Mouse (Mus musculus) hindbrain, embryonic 12.5 days (tissue): ENCODE data around the gene Parp11. TPM values are rescaled to one million over a fixed set of nuclear protein-coding genes. Genes with fewer than 3 reads are reported as not detected.

ENCODE experiments used
- ATAC-seq: fragments of 200-750 bp; cut with Nextera tagmentation; 2 replicates; pipeline ENCODE4 v1.8.0; 2017; ENCODE audit warnings: moderate TSS enrichment; ENCODE audit not compliant: low FRiP score
- H3K27ac ChIP-seq: fragments of 300-500 bp; sonication (generic); 2 replicates; pipeline ENCODE4 v1.5.1; 2016; ENCODE audit warnings: mild to moderate bottlenecking
- H3K27me3 ChIP-seq: fragments of 300-500 bp; sonication (generic); 2 replicates; pipeline ENCODE4 v1.6.1; 2016; ENCODE audit warnings: mild to moderate bottlenecking
- H3K36me3 ChIP-seq: fragments of 300-500 bp; sonication (generic); 2 replicates; pipeline ENCODE4 v1.6.1; 2016; ENCODE audit warnings: mild to moderate bottlenecking
- H3K4me1 ChIP-seq: fragments of 300-500 bp; sonication (generic); 2 replicates; pipeline ENCODE4 v1.6.1; 2016
- H3K4me2 ChIP-seq: fragments of 300-500 bp; sonication (generic); replicated peaks from 2 replicates; pipeline ENCODE4 v1.6.1; 2016; ENCODE audit warnings: mild to moderate bottlenecking
- H3K4me3 ChIP-seq: fragments of 300-500 bp; sonication (generic); 2 replicates; pipeline ENCODE4 v1.5.1; 2016; ENCODE audit warnings: mild to moderate bottlenecking
- H3K9ac ChIP-seq: fragments of 300-500 bp; sonication (generic); 2 replicates; pipeline ENCODE4 v1.6.1; 2016; ENCODE audit warnings: mild to moderate bottlenecking, moderate library complexity
- H3K9me3 ChIP-seq: fragments of 300-500 bp; sonication (generic); replicated peaks from 2 replicates; pipeline ENCODE4 v1.6.1; 2016; ENCODE audit warnings: mild to moderate bottlenecking
- WGBS: fragments of 180-500 bp; shearing (Covaris S2); methylation state at CpG from one replicate; pipeline ENCODE4 v1.1.7; 2016; 5-methylcytosine and 5-hydroxymethylcytosine counted together
- polyA plus RNA-seq: library from polyadenylated mRNA; unstranded; fragments of >200 nt; fragmentation: Nextera tagmentation; extraction: Ambion mirVana; gene quantifications from 2 replicates; pipeline ENCODE4 v1.2.1, GENCODE M21; 2016

The Parp11 gene
- polyA plus RNA-seq, 1 experiment from 2014 or later = 58.8 TPM

DNA sequence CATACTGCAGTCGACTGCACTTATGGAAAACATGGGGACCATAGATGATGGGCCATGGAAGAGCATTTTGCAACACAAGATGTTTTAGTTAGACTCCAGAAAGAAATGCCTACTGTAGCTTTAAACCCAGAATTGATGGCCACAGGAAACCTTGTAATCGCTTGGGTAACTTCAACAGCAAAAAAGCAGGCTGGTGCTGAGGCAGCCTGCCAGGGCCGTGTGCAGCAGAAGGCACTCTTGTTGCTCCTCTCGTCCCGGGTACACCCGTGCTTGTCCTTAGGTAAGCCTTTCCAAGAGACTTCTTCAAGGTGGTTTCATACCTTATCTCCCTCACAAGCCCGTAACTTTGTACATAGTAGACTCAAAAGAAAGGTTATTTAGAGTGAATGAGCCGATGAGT lies 74.5 kb downstream of the Parp11 start:
- no peaks in the 10 kb centered on the region for H3K9me3 ChIP-seq
- no peak overlapping the region for H3K4me3 ChIP-seq
- H3K27me3 ChIP-seq = no peaks in the 10 kb centered on the region
- H3K4me1 ChIP-seq = no peaks in the 10 kb centered on the region
- no peak for ATAC-seq
- 75% methylated on average over 8 of the region's 8 CpGs for WGBS
- no peak overlapping the region for H3K27ac ChIP-seq
- no peak overlapping the region for H3K9ac ChIP-seq
- no peak overlapping the region for H3K4me2 ChIP-seq
- H3K36me3 ChIP-seq = no peaks in the 10 kb centered on the region

DNA sequence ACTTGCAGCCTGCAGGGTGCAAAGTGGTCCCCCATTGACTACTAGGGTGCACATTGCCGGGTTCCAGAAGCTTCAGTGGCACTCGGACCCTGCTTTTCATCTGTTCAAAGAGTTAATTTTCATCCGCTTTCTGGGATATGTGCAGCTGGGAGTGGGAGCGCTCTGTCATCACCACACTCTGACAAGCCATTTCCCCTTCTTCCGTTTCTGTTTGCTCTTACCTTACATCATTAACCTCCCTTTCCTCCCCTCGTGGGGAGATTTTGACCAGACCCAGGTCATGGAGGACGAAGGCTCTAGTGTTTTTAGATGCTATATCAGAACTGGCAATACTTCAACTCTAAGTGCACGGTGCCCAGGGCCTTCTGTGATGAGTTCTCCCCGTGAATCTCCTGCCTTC lies 75.7 kb downstream of the Parp11 start:
- no peaks in the 10 kb centered on the region for H3K4me1 ChIP-seq
- H3K9ac ChIP-seq = no peak overlapping the region
- H3K4me2 ChIP-seq = no peak overlapping the region
- no peak for ATAC-seq
- no peaks in the 10 kb centered on the region for H3K36me3 ChIP-seq
- no peaks in the 10 kb centered on the region for H3K27me3 ChIP-seq
- H3K27ac ChIP-seq = no peak overlapping the region
- H3K9me3 ChIP-seq = no peaks in the 10 kb centered on the region
- H3K4me3 ChIP-seq = no peak overlapping the region
- 76% methylated on average over 9 of the region's 9 CpGs for WGBS

DNA sequence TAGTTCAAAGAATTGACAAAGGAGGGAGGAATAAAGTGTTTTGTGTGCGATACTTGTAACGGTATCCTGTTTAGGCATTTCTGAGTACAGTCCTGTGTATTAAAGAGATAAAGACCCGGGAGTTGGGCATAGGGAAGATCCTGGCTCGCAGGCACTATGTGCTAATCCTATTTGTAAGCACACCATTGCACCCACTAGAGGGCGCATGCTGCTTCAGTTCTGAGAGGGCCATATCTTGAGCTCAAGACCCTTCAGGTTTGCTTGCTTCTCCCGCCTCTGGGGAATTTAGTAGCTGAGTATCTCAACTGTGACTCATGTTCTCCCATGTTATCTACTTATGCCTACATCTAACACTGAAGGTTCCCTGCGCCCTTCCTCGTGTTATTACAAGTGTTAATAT lies 77.8 kb downstream of the Parp11 start:
- Histone ChIP-seq H3K4me2 (no peak overlapping the region), H3K4me3 (no peak overlapping the region), H3K36me3 (no peaks in the 10 kb centered on the region), H3K4me1 (no peaks in the 10 kb centered on the region), H3K27ac (no peak overlapping the region), H3K9me3 (no peaks in the 10 kb centered on the region), H3K27me3 (peaks cover 3% of the 10 kb centered on the region; the same call in 1 of the 2 replicates), H3K9ac (no peak overlapping the region)
- no peak for ATAC-seq
- WGBS = 34% methylated on average over 8 of the region's 8 CpGs

DNA sequence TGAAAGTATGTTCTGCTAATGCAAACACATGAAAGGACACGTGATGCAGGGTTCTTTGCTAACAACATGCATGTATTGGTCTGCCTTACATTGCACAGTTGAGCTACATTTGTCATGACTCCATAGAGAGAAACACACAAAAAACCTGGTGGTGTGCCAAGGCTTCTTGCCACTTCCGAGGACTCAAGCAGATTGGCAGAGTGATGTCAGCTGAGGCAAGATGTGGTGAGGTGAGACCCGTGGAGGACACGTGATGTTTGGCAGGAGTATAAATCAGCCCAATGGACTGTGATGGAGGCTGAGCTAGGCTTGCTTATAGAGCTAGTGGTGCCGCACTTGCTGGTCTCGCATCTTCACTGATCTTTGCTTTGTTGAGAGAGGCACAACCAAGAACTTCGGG lies 82.0 kb downstream of the Parp11 start:
- Histone ChIP-seq H3K4me3 (no peak overlapping the region), H3K9ac (no peak overlapping the region), H3K4me2 (no peak overlapping the region), H3K27me3 (peaks cover 3% of the 10 kb centered on the region; the same call in 1 of the 2 replicates), H3K9me3 (no peaks in the 10 kb centered on the region), H3K27ac (no peak overlapping the region), H3K4me1 (peaks cover 2% of the 10 kb centered on the region; the same call in 1 of the 2 replicates), H3K36me3 (no peaks in the 10 kb centered on the region)
- no peak for ATAC-seq
- WGBS = 85% methylated on average over 7 of the region's 7 CpGs

DNA sequence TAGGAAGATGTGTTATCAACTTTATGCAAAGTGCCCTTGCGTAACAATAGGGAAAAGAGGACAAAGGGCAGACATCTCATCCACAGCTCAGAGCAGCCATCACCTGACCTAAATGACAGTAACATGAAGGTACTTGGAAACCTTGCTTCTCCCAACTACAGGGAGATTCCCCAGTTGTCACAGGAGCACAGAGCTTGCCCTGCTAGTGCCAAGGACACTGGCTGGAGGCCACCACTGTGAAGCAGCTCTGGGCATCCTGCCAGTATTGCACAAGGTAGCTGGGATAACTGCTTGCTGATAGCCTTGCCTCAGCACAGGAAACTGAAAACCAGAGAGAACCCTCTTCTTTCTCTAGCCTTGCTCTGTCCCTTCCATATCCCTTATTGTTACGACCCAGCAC lies 82.8 kb downstream of the Parp11 start:
- Histone ChIP-seq H3K4me2 (no peak overlapping the region), H3K27me3 (peaks cover 3% of the 10 kb centered on the region; the same call in 1 of the 2 replicates), H3K9ac (no peak overlapping the region; the same call in 1 of the 2 replicates), H3K4me3 (no peak overlapping the region), H3K27ac (no peak overlapping the region), H3K9me3 (no peaks in the 10 kb centered on the region), H3K4me1 (peaks cover 2% of the 10 kb centered on the region; the same call in 1 of the 2 replicates), H3K36me3 (no peaks in the 10 kb centered on the region)
- no peak for ATAC-seq
- WGBS = 93% methylated on average over 2 of the region's 2 CpGs

DNA sequence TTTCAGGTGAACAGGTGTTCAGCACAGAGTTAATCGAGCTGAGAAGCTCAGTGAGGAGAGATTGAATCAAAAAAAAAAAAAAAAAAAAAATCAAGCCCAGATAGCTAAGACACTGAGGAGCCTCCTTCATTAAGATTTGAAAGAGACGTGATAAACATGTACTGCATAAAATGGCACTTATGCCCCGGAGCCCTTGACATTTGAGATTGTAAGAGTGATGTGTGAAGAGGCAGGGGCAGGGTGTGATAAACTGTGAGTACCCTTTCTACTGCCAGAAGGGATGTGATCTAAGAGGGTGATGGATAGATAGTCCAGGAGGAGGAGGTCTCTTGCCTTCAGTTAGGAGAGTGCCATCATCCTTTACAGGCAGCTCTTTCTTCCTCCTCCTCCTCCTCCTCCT lies 83.6 kb downstream of the Parp11 start:
- no peaks in the 10 kb centered on the region for H3K36me3 ChIP-seq
- no peak overlapping the region for H3K4me3 ChIP-seq
- 63% methylated on average over 3 of the region's 3 CpGs for WGBS

DNA sequence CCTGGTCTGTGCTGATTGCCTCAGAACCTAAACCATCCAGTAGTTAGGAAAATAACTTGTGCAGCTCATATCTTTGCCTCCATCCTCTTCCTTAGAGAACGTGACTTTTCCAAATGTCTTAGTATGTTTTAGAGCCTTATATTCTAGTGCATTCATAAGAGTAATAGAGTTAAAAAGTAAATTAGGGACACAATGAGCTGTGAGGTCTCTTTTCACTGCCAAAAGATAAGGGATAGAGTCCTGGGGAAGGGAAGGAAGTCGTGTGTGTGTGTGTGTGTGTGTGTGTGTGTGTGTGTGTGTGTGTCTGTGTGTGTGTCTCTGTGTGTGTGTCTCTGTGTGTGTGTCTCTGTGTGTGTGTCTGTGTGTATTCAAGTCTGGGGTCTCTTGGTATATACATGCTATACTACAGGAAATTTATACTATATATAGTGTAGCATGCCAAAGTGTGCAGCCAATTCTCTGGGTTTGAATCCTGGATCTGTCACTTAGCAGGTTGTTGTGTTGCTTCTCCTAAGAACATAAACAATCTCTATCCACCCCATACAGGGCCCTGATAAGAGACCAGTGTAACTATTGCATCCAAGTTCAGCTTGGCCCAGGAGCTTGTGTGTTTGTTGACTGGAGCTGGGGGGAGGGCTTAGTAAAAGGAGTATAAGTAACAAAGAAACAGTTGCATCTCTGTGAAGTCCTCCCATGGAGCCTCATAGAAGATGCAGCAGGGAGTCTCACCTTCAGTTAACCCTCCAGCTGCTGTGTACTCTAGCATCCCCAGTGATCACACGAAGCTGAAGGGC lies 85.0 kb downstream of the Parp11 start:
- Histone ChIP-seq H3K4me3 (no peak overlapping the region), H3K27ac (no peak overlapping the region), H3K27me3 (peaks cover 3% of the 10 kb centered on the region; the same call in 1 of the 2 replicates), H3K4me2 (no peak overlapping the region), H3K9me3 (no peaks in the 10 kb centered on the region), H3K36me3 (no peaks in the 10 kb centered on the region), H3K4me1 (peaks cover 2% of the 10 kb centered on the region; the same call in 1 of the 2 replicates), H3K9ac (no peak overlapping the region)
- 44% methylated on average over 3 of the region's 3 CpGs for WGBS
- ATAC-seq = no peak

More for the DNA sequence above, 83.6 kb downstream of the Parp11 start:
- no peak overlapping the region for H3K27ac ChIP-seq
- no peak overlapping the region for H3K4me2 ChIP-seq
- peaks cover 3% of the 10 kb centered on the region; the same call in 1 of the 2 replicates for H3K27me3 ChIP-seq
- no peak for ATAC-seq
- no peak overlapping the region for H3K9ac ChIP-seq
- H3K9me3 ChIP-seq = no peaks in the 10 kb centered on the region
- H3K4me1 ChIP-seq = peaks cover 2% of the 10 kb centered on the region; the same call in 1 of the 2 replicates

DNA sequence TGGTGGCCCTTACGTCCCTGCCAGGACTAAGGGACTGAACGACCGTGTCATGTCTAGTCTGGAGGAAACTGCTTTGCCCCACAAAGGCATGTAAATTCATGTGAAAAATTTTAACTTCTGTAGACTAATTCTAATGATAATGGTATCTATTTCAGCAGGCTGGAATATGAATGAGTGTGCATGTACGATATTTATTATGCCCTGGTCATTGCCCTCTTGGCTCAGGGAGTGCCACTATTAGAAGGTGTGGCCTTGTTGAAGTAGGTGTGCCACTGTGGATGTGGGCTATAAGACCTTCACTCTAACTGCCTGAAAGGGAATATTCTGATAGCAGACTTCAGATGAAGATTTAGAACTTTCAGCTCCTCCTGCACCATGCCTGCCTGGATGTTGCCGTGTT lies 85.7 kb downstream of the Parp11 start:
- H3K4me2 ChIP-seq = no peak overlapping the region
- no peak for ATAC-seq
- WGBS = 89% methylated on average over 5 of the region's 5 CpGs
- H3K4me3 ChIP-seq = no peak overlapping the region
- H3K27ac ChIP-seq = no peak overlapping the region
- H3K9me3 ChIP-seq = no peaks in the 10 kb centered on the region
- no peaks in the 10 kb centered on the region for H3K36me3 ChIP-seq
- no peak overlapping the region for H3K9ac ChIP-seq
- peaks cover 3% of the 10 kb centered on the region; the same call in 1 of the 2 replicates for H3K27me3 ChIP-seq
- H3K4me1 ChIP-seq = peaks cover 2% of the 10 kb centered on the region; the same call in 1 of the 2 replicates

DNA sequence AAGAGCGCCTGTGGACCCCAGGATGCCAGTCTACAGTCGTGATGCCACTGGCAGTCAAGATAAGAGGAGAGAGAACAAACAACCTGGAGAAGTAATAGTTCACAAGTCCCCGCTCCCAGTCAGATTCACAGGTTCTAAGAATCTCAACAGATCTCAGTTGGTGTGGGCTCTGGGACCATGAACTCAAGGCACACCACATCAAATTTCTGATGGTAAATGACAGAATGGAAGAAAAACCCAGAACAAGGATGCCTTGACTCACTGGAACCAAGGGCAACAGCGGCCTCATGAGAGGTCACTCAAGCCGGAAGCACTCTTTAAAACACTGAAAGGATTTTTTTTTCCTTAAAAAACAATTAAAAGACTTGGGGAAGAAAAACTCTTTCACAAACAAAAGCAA lies 87.1 kb downstream of the Parp11 start:
- Histone ChIP-seq H3K9ac (no peak overlapping the region), H3K9me3 (no peaks in the 10 kb centered on the region), H3K4me1 (peaks cover 2% of the 10 kb centered on the region; the same call in 1 of the 2 replicates), H3K4me3 (no peak overlapping the region), H3K27ac (no peak overlapping the region), H3K36me3 (no peaks in the 10 kb centered on the region), H3K27me3 (peaks cover 1% of the 10 kb centered on the region; the same call in 1 of the 2 replicates), H3K4me2 (no peak overlapping the region)
- no peak for ATAC-seq
- WGBS = 84% methylated on average over 5 of the region's 5 CpGs

DNA sequence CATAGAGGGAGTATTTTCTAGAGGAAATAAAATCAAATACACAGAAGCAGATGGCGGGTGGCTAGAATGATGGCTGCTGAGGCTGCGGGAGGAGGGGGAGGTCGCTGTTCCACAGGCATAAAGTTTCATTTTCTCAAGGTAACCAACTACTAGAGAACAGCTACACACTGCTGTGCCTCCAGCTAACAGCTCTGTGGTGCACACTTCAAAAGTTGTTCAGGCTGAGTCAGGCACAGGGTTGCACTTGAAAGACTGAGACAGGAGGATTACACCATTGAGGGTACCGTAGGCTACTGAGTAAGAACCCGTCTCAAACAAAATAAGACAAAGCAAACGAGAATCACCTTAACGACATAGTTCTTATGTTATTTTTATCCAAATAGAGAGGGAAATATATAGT lies 90.4 kb downstream of the Parp11 start:
- Histone ChIP-seq H3K9ac (no peak overlapping the region), H3K4me3 (no peak overlapping the region), H3K4me1 (no peaks in the 10 kb centered on the region), H3K27ac (no peak overlapping the region), H3K9me3 (no peaks in the 10 kb centered on the region), H3K36me3 (no peaks in the 10 kb centered on the region), H3K27me3 (no peaks in the 10 kb centered on the region), H3K4me2 (no peak overlapping the region)
- 78% methylated on average over 7 of the region's 7 CpGs for WGBS
- no peak for ATAC-seq

DNA sequence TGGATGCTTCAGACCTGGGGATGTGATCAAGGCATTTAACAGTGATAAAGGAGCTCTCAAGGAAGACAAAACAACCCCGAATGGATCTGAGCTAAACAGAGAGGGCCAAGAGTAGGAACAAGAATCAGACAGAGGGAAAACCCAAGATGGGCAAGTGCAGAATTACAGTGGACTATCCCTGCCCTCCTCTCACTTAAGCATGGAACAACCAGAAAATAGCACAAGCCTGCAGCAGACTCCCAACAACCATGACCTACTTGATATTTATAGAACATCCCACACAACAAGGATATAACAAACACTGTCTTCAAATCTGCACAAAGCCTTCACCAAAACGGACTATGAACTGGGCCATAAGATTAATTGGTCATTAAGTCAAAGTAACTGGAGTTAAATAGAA lies 91.5 kb downstream of the Parp11 start:
- no peak overlapping the region for H3K4me2 ChIP-seq
- H3K4me1 ChIP-seq = no peaks in the 10 kb centered on the region
- ATAC-seq = no peak
- no peaks in the 10 kb centered on the region for H3K9me3 ChIP-seq
- no peaks in the 10 kb centered on the region for H3K27me3 ChIP-seq
- WGBS = 75% methylated on average over 2 of the region's 2 CpGs
- no peak overlapping the region for H3K27ac ChIP-seq
- no peak overlapping the region for H3K4me3 ChIP-seq
- H3K36me3 ChIP-seq = no peaks in the 10 kb centered on the region
- no peak overlapping the region for H3K9ac ChIP-seq

DNA sequence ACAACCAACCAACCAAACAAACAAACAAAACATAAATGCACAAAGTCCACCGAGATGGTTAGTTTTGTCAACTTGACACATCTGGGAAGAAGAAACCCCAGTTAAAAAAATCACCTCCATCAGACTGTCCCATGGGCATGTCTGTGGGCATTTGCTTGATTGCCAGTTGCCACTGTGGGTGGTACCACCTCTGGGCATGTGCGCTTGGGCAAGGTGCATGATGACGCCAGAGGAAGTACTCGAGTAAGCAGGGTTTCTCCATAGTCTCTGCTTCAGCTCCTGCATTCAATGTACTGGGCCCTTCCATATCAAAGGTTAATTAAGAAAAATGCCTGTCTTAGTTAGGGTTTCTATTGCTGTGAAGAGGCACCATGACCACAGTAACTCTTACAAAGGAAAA lies 92.6 kb downstream of the Parp11 start:
- no peaks in the 10 kb centered on the region for H3K4me1 ChIP-seq
- ATAC-seq = no peak
- WGBS = 93% methylated on average over 4 of the region's 4 CpGs
- H3K4me3 ChIP-seq = no peak overlapping the region
- no peaks in the 10 kb centered on the region for H3K36me3 ChIP-seq
- H3K4me2 ChIP-seq = no peak overlapping the region
- H3K9ac ChIP-seq = no peak overlapping the region
- no peaks in the 10 kb centered on the region for H3K27me3 ChIP-seq
- H3K9me3 ChIP-seq = no peaks in the 10 kb centered on the region
- no peak overlapping the region for H3K27ac ChIP-seq

DNA sequence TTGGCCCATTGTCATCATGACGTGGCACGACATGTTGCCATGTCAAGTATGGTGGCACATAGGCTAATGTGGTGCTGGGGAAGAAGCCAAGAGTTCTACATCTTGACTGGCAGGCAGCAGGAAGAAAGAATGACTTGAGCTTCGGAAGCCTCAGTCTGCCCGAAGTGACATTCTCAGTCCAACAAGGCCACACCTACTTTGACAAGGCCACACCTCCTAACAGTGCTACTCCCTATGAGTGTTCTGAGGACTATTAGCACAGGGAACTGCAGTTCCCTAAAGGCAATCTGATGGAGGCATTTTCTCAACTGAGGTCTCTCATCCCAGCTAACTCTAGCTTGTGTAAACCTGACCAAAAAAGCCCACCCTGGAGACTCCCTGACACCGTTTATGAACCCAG lies 93.0 kb downstream of the Parp11 start:
- Histone ChIP-seq H3K4me1 (no peaks in the 10 kb centered on the region), H3K4me3 (no peak overlapping the region), H3K9me3 (no peaks in the 10 kb centered on the region), H3K36me3 (no peaks in the 10 kb centered on the region), H3K27me3 (no peaks in the 10 kb centered on the region), H3K9ac (no peak overlapping the region), H3K4me2 (no peak overlapping the region), H3K27ac (no peak overlapping the region)
- WGBS = 71% methylated on average over 5 of the region's 5 CpGs
- no peak for ATAC-seq
